In genomic region chr10:96214285-96214684, GRCm38 (mm10) we compare ENCODE assay signal across 8 mouse cellular contexts.
A peak's percentile ranks its signal among the peaks of the same experiment; 100 is the strongest.
DNase-seq lines count a peak whose midpoint lies in the region; ATAC-seq and TF ChIP-seq lines count a peak whose summit lies in the region.

No protein-coding gene starts in this region.

- H3K27me3 ChIP-seq in spleen, adult 2 months (ENCODE audit: control insufficient read depth, insufficient read depth, low read length): no peaks in the 10 kb centered on the region
- H3K27me3 ChIP-seq in midbrain, embryonic 10.5 days (ENCODE audit: low read depth, poor library complexity, severe bottlenecking): no peaks in the 10 kb centered on the region

- no peak for ATAC-seq in CD4-positive, CD25-positive, alpha-beta regulatory T cell, adult 4 months

- TF ChIP-seq CTCF in gastrocnemius, adult 2 months (IDR thresholded peaks at IDR 0.05): no peak
- TF ChIP-seq CTCF in spleen, adult 2 months (IDR thresholded peaks at IDR 0.05; ENCODE audit: extremely low read depth, insufficient read depth, insufficient read length, insufficient replicate concordance): no peak

- H3K9me3 ChIP-seq in midbrain, embryonic 10.5 days (replicated peaks): no peaks in the 10 kb centered on the region

- no peaks in the 10 kb centered on the region for H3K36me3 ChIP-seq in spleen, adult 2 months (ENCODE audit: control insufficient read depth, insufficient read depth, low read length)
- H3K36me3 ChIP-seq in midbrain, embryonic 10.5 days: no peaks in the 10 kb centered on the region

- no peak for DNase-seq in gastrocnemius, adult 2 months
- no peak for DNase-seq in gastrocnemius, postnatal 10 days
- DNase-seq in spleen, adult 2 months (ENCODE audit: low read depth in 1 of 2, low spot score in 2 of 2): no peak
- DNase-seq in spleen, adult 12 weeks (ENCODE audit: low spot score): no peak
- DNase-seq in midbrain, embryonic 10.5 days (ENCODE audit: low spot score): no peak
- no peak for DNase-seq in thymus, postnatal 36 days
- DNase-seq in right cerebral cortex, postnatal 36 days (ENCODE audit: low spot score in 2 of 2): no peak

- intact Hi-C loops in gastrocnemius, adult 2 months (cut with DNase I): loop anchor here (2.0 to 10.0 kb wide), 2 partner anchors 721 to 941 kb away; no protein-coding TSS in a partner anchor

- 68% methylated on average over 7 of the region's 7 CpGs for WGBS in spleen, adult 2 months
- 80% methylated on average over 7 of the region's 7 CpGs for WGBS in midbrain, embryonic 10.5 days

- no peak for TF ChIP-seq POLR2A in spleen, adult 2 months (IDR thresholded peaks at IDR 0.05; ENCODE audit: low read depth, low read length)

- H3K27ac ChIP-seq in gastrocnemius, adult 2 months: 0 out of 2 replicates have a peak overlapping the region, but pooled peaks have one; percentile 43
- peak overlapping the region; percentile 43 for H3K27ac ChIP-seq in spleen, adult 2 months (ENCODE audit: insufficient read depth, low read length)
- H3K27ac ChIP-seq in midbrain, embryonic 10.5 days (replicated peaks): 0 out of 2 replicates have a peak overlapping the region, but pooled peaks have one; percentile 2

- no peak overlapping the region for H3K4me3 ChIP-seq in gastrocnemius, adult 2 months
- H3K4me3 ChIP-seq in spleen, adult 2 months (ENCODE audit: extremely low read depth, insufficient read depth, insufficient read length): no peak overlapping the region
- H3K4me3 ChIP-seq in midbrain, embryonic 10.5 days: no peak overlapping the region

- peaks cover 7% of the 10 kb centered on the region for H3K4me1 ChIP-seq in spleen, adult 2 months (ENCODE audit: control insufficient read depth, insufficient read depth, insufficient read length)
- H3K4me1 ChIP-seq in midbrain, embryonic 10.5 days: peaks cover 8% of the 10 kb centered on the region; the same call in 1 of the 2 replicates
